Mouse (Mus musculus) thymus, adult 2 months (tissue): ENCODE results near the gene Erg.

Experiments used
- CTCF ChIP-seq: fragments of 200-500 bp; IDR thresholded peaks from 2 replicates; pipeline ENCODE4 v1.5.1; 2012; ENCODE audit warnings: mild to moderate bottlenecking, control low read depth, low read length, moderate library complexity, borderline replicate concordance; ENCODE audit not compliant: control insufficient read depth, poor library complexity, insufficient read depth; ENCODE audit errors: extremely low read depth
- POLR2A ChIP-seq: fragments of 200-500 bp; IDR thresholded peaks from 2 replicates; pipeline ENCODE4 v1.6.1; 2012; ENCODE audit warnings: mild to moderate bottlenecking, low read length, control low read depth, moderate library complexity; ENCODE audit not compliant: control insufficient read depth, poor library complexity, insufficient read depth; ENCODE audit errors: extremely low read depth

DNA sequence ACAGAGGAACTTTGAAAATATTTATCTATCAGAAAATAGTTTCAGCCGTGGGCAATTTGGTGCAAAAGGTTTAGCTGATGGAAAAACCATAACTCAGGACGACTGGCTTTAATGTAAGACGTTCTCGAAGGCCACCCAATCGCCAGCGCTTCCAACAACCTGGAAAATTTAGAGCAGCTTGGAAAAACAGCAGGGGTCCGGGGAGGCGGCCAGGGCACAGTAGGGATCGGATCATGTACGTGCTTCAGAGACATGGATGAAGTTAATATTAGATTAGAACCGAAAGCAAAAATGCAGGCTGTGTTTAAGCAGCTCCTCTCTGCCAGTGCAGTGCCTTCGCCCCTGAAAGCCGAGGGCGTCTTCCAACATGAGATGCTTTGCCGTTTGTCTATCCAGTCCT is 31.8 kb upstream of the Erg start:
- no peak for TF ChIP-seq POLR2A
- TF ChIP-seq CTCF, result no peak
